Mouse (Mus musculus) embryonic stem cell, embryonic (primary cell): ENCODE results near the gene Nsg1.

Source experiments
- CTCF ChIA-PET, 4 experiments: fragments of 300-600 bp in 2 of 4; fragments of 350-600 bp in 2 of 4; sonication (Branson Sonifier 250); formaldehyde crosslinking; loops; one replicate each; lab custom pipeline; 2022; ENCODE audit warnings: inconsistent platforms in 2 of 4; lab: Charles Lee
- POLR2A ChIA-PET, 4 experiments: fragments of 300-600 bp in 2 of 4; fragments of 350-600 bp in 2 of 4; sonication (Branson Sonifier 250); formaldehyde crosslinking; loops; one replicate each; lab custom pipeline; 2022; ENCODE audit warnings: antibody characterized with exemption in 4 of 4, inconsistent platforms in 1 of 4; lab: Charles Lee

Gene Nsg1

GRCm38 (mm10) chr5:38094331-38094730 is 65.4 kb downstream of the Nsg1 start:
- CTCF ChIA-PET, result interaction anchor here in 1 of 4 experiments (1.3 kb wide), 1 partner anchor 104 kb away, joined by 4 read pairs; no protein-coding TSS in a partner anchor

GRCm38 (mm10) chr5:38091966-38092304 is 67.8 kb downstream of the Nsg1 start:
- POLR2A ChIA-PET, result no interaction called here
- CTCF ChIA-PET, result interaction anchor here in 3 of 4 experiments (0.6 to 1.8 kb wide), 5 partner anchors 13 to 264 kb away, joined by 3 to 5 read pairs (median 4); no protein-coding TSS in a partner anchor

More at GRCm38 (mm10) chr5:38094331-38094730, 65.4 kb downstream of the Nsg1 start:
- POLR2A ChIA-PET, result no interaction called here

- POLR2A ChIA-PET, result interaction anchor here in 1 of 4 experiments (1.2 kb wide), 1 partner anchor 52 kb away, joined by 4 read pairs; the partner anchor contains the start of gene Stx18
- CTCF ChIA-PET, result interaction anchor here (0.5 to 1.8 kb wide), 14 partner anchors 14 to 337 kb away, joined by 3 to 6 read pairs (median 4); no protein-coding TSS in a partner anchor
Measured at GRCm38 (mm10) chr5:38091046-38091965, 68.4 kb downstream of the Nsg1 start.

DNA sequence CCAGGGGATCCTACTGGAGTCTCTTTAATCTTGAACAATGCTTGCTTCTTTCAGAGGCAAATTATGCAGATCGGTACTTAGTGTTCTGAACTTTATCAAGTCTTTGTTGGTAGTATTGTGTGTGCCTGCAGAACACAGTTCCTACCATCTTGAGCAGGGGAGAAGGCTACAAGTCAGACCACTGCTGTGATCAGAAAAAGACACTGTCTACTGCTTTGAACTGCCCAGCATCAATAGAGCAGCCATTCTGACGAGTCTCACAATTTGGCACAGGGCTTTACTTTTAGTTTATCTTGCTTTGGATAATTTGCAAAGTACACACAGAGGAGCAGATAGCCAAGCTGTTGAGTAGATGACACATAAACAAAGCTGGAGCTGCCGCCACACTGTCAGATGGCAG is 69.1 kb downstream of the Nsg1 start:
- CTCF ChIA-PET, result interaction anchor here in 3 of 4 experiments (0.6 to 1.8 kb wide), 12 partner anchors 15 to 337 kb away, joined by 3 to 5 read pairs (median 4); no protein-coding TSS in a partner anchor
- POLR2A ChIA-PET, result interaction anchor here in 2 of 4 experiments (0.5 to 1.2 kb wide), 4 partner anchors 52 to 1217 kb away, joined by 3 to 4 read pairs (median 4); partner anchors contain the start of gene Stx18 (in 1 of the 2)

DNA sequence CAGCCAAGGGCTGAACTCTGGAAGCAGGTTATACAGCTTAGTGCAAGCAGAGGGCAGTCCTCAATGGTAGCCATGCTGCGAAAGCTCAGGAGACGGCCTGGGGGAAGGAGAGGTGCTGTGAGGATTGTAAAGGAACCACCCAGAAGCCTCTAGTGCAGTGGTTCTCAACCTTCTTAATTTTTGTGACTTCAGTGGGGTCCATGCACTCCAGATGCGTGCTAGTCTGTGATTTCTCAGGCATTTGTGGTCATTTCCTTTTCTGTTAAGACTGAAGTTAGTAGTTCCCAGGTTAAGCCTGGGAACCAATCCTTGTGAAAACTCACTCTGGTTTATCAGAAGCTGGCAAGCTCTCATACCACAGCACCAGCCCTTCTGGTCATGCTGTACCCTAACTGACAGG is 69.6 kb downstream of the Nsg1 start:
- POLR2A ChIA-PET, result interaction anchor here in 2 of 4 experiments (0.5 to 1.2 kb wide), 4 partner anchors 51 to 1217 kb away, joined by 3 to 4 read pairs (median 4); partner anchors contain the start of gene Stx18 (in 1 of the 2)
- CTCF ChIA-PET, result interaction anchor here in 3 of 4 experiments (0.5 to 1.8 kb wide), 13 partner anchors 15 to 641 kb away, joined by 3 to 5 read pairs (median 4); no protein-coding TSS in a partner anchor
